In genomic region chr2:165656956-165657355, GRCm38 (mm10) we compare ENCODE assay signal across 16 mouse cellular contexts.
A peak's percentile ranks its signal among the peaks of the same experiment; 100 is the strongest.
DNase-seq lines count a peak whose midpoint lies in the region; ATAC-seq and TF ChIP-seq lines count a peak whose summit lies in the region.
"Had no signal": no experiment of that assay in that cellular context is flagged by ENCODE, and none has a peak within 500 bp of the region (broad histone marks: within the 10 kb centered on the region; RNA-seq: fewer than 3 reads in every experiment).

No protein-coding gene starts in this region.

- WGBS in liver, embryonic 11.5 days: 71% methylated on average over 6 of the region's 6 CpGs
- WGBS in liver, postnatal 0 days (ENCODE audit: insufficient replicate concordance): 68% methylated on average over 6 of the region's 6 CpGs
- 69% methylated on average over 6 of the region's 6 CpGs for WGBS in hindbrain, embryonic 11.5 days
- WGBS in hindbrain, embryonic 13.5 days: 47% methylated on average over 6 of the region's 6 CpGs
- 40% methylated on average over 6 of the region's 6 CpGs for WGBS in neural tube, embryonic 13.5 days

- H3K27me3 ChIP-seq in liver, embryonic 11.5 days (replicated peaks; ENCODE audit: control insufficient read depth, insufficient read depth, low read length): no peaks in the 10 kb centered on the region; the same call in 1 of the 2 replicates
- no peaks in the 10 kb centered on the region for H3K27me3 ChIP-seq in liver, postnatal 0 days (ENCODE audit: insufficient read depth, low read length)
- H3K27me3 ChIP-seq in hindbrain, embryonic 11.5 days (ENCODE audit: control insufficient read depth, insufficient read depth, low read length): no peaks in the 10 kb centered on the region
- H3K27me3 ChIP-seq in hindbrain, embryonic 13.5 days: no peaks in the 10 kb centered on the region
- no peaks in the 10 kb centered on the region for H3K27me3 ChIP-seq in neural tube, embryonic 13.5 days
- H3K27me3 ChIP-seq: liver, embryonic 12.5 days had no signal

- H3K36me3 ChIP-seq in liver, embryonic 11.5 days (ENCODE audit: control insufficient read depth, insufficient read depth, low read length): no peaks in the 10 kb centered on the region
- H3K36me3 ChIP-seq in liver, postnatal 0 days (replicated peaks; ENCODE audit: insufficient read depth, low read length): no peaks in the 10 kb centered on the region
- no peaks in the 10 kb centered on the region for H3K36me3 ChIP-seq in hindbrain, embryonic 11.5 days (ENCODE audit: control insufficient read depth, insufficient read depth, low read length)
- no peaks in the 10 kb centered on the region for H3K36me3 ChIP-seq in hindbrain, embryonic 13.5 days
- no peaks in the 10 kb centered on the region for H3K36me3 ChIP-seq in neural tube, embryonic 13.5 days
- H3K36me3 ChIP-seq: heart, embryonic 13.5 days; liver, embryonic 12.5 days had no signal

- DNase-seq in liver, embryonic 11.5 days (ENCODE audit: low spot score): peak; percentile 9
- no peak for DNase-seq in liver, postnatal 0 days
- no peak for DNase-seq in hindbrain, embryonic 11.5 days (ENCODE audit: low spot score)
- DNase-seq in natural killer cell, adult 2 months (ENCODE audit: low spot score in 2 of 2): no peak
- DNase-seq in urinary bladder, postnatal 14 days (ENCODE audit: low spot score): no peak
- DNase-seq: cerebellum, adult 8-10 months; kidney, adult 8-10 months; layer of hippocampus, adult 9-11 months; lung, embryonic 14.5 days; retina, postnatal 1 day had no signal

- H3K4me3 ChIP-seq in liver, embryonic 11.5 days (ENCODE audit: low read depth, low read length): no peak overlapping the region
- H3K4me3 ChIP-seq in liver, postnatal 0 days (ENCODE audit: low read depth, low read length): no peak overlapping the region
- no peak overlapping the region for H3K4me3 ChIP-seq in hindbrain, embryonic 11.5 days (ENCODE audit: low read depth, low read length)
- no peak overlapping the region for H3K4me3 ChIP-seq in hindbrain, embryonic 13.5 days
- no peak overlapping the region for H3K4me3 ChIP-seq in neural tube, embryonic 13.5 days
- H3K4me3 ChIP-seq: heart, embryonic 13.5 days; liver, embryonic 12.5 days had no signal

- H3K4me1 ChIP-seq in liver, embryonic 11.5 days (replicated peaks; ENCODE audit: control insufficient read depth, insufficient read depth, low read length): peaks cover 13% of the 10 kb centered on the region
- H3K4me1 ChIP-seq in liver, postnatal 0 days (ENCODE audit: insufficient read depth): peaks cover 7% of the 10 kb centered on the region; the same call in 1 of the 2 replicates
- peaks cover 15% of the 10 kb centered on the region for H3K4me1 ChIP-seq in hindbrain, embryonic 11.5 days (replicated peaks; ENCODE audit: control insufficient read depth, insufficient read depth, low read length)
- peaks cover 49% of the 10 kb centered on the region for H3K4me1 ChIP-seq in hindbrain, embryonic 13.5 days (replicated peaks)
- H3K4me1 ChIP-seq in neural tube, embryonic 13.5 days (replicated peaks): peaks cover 65% of the 10 kb centered on the region

- no peak for TF ChIP-seq EP300 in liver, postnatal 0 days (IDR thresholded peaks at IDR 0.05; ENCODE audit: low read depth)

- H3K9ac ChIP-seq in liver, embryonic 11.5 days (ENCODE audit: low read depth, low read length): no peak overlapping the region
- H3K9ac ChIP-seq in liver, postnatal 0 days (replicated peaks): no peak overlapping the region
- H3K9ac ChIP-seq in hindbrain, embryonic 11.5 days (ENCODE audit: low read depth, low read length): peak overlapping the region; percentile 1; the same call in 1 of the 2 replicates
- no peak overlapping the region for H3K9ac ChIP-seq in hindbrain, embryonic 13.5 days
- 0 out of 2 replicates have a peak overlapping the region, but pooled peaks have one; percentile 17 for H3K9ac ChIP-seq in neural tube, embryonic 13.5 days
- H3K9ac ChIP-seq: heart, embryonic 13.5 days; liver, embryonic 12.5 days; lung, embryonic 14.5 days had no signal

- ATAC-seq in liver, embryonic 11.5 days (replicated peaks; ENCODE audit: low FRiP score): no peak
- no peak for ATAC-seq in liver, postnatal 0 days
- ATAC-seq in hindbrain, embryonic 11.5 days (ENCODE audit: low FRiP score): no peak
- 0 out of 2 replicates have a peak, but pooled peaks have one; percentile 37 for ATAC-seq in hindbrain, embryonic 13.5 days (ENCODE audit: low FRiP score)
- no peak for ATAC-seq in neural tube, embryonic 13.5 days (ENCODE audit: low read depth)
- ATAC-seq: liver, embryonic 12.5 days had no signal

- H3K27ac ChIP-seq in liver, embryonic 11.5 days (ENCODE audit: low read depth, low read length): no peak overlapping the region
- no peak overlapping the region for H3K27ac ChIP-seq in liver, postnatal 0 days (ENCODE audit: low read depth)
- H3K27ac ChIP-seq in hindbrain, embryonic 11.5 days (ENCODE audit: low read depth, low read length): no peak overlapping the region
- peak overlapping the region; percentile 70 for H3K27ac ChIP-seq in hindbrain, embryonic 13.5 days
- H3K27ac ChIP-seq in neural tube, embryonic 13.5 days (replicated peaks): 0 out of 2 replicates have a peak overlapping the region, but pooled peaks have one; percentile 54
- H3K27ac ChIP-seq: heart, embryonic 13.5 days; liver, embryonic 12.5 days; macrophage; stomach, postnatal 0 days had no signal

- no peak overlapping the region for H3K4me2 ChIP-seq in liver, embryonic 11.5 days
- H3K4me2 ChIP-seq in liver, postnatal 0 days (ENCODE audit: low read depth, low read length): no peak overlapping the region
- H3K4me2 ChIP-seq in hindbrain, embryonic 11.5 days (replicated peaks; ENCODE audit: low read depth, low read length): no peak overlapping the region
- H3K4me2 ChIP-seq in hindbrain, embryonic 13.5 days: no peak overlapping the region
- H3K4me2 ChIP-seq in neural tube, embryonic 13.5 days: 0 out of 2 replicates have a peak overlapping the region, but pooled peaks have one; percentile 21
- H3K4me2 ChIP-seq: heart, embryonic 13.5 days; liver, embryonic 12.5 days; lung, embryonic 14.5 days had no signal

- no peak for TF ChIP-seq CTCF in liver, postnatal 0 days (IDR thresholded peaks at IDR 0.05; ENCODE audit: low read depth)

- no peaks in the 10 kb centered on the region for H3K9me3 ChIP-seq in liver, embryonic 11.5 days (ENCODE audit: control insufficient read depth, low read length)
- no peaks in the 10 kb centered on the region for H3K9me3 ChIP-seq in liver, postnatal 0 days (ENCODE audit: low read length)
- no peaks in the 10 kb centered on the region for H3K9me3 ChIP-seq in hindbrain, embryonic 11.5 days (ENCODE audit: control insufficient read depth, low read length)
- no peaks in the 10 kb centered on the region for H3K9me3 ChIP-seq in hindbrain, embryonic 13.5 days
- H3K9me3 ChIP-seq in neural tube, embryonic 13.5 days: no peaks in the 10 kb centered on the region
- H3K9me3 ChIP-seq: heart, embryonic 13.5 days; liver, embryonic 12.5 days had no signal

Comparison
In these comparisons a context has a peak if more than half of its experiments do, and no peak if none do; other contexts are left out.
1. H3K27ac ChIP-seq: peak in hindbrain, embryonic 13.5 days (single experiment) and neural tube, embryonic 13.5 days (single experiment); none in liver, embryonic 11.5 days (single experiment), liver, postnatal 0 days (single experiment) and hindbrain, embryonic 11.5 days (single experiment).
2. H3K9ac ChIP-seq: peak in hindbrain, embryonic 11.5 days (single experiment) and neural tube, embryonic 13.5 days (single experiment); none in liver, embryonic 11.5 days (single experiment), liver, postnatal 0 days (single experiment) and hindbrain, embryonic 13.5 days (single experiment).